27 mouse cellular contexts compared by ENCODE assay signal in the genomic region with DNA sequence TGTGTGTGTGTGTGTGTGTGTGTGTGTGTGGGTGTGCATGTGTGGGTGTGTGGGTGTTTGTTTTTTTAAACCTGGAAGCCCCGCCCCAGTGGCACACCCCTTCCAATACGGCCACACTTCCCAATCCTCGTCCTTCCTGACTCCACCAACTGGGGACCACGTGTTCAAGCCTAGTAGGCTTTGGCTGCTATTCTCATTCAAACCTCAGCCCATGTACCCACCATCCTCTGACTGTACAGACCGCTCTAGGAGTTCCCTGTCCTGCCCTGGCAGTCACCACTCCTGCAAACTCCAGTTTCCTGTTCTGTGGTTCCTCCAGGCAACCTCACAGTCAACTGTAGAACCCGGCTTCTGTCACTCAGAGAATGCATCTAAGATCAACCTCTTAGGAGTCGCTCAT. TPM values are rescaled to one million over a fixed set of nuclear protein-coding genes. Genes with fewer than 3 reads are reported as not detected.
DNase-seq lines count a peak whose midpoint lies in the region; ATAC-seq and TF ChIP-seq lines count a peak whose summit lies in the region.
"Had no signal": no experiment of that assay in that cellular context is flagged by ENCODE, and none has a peak within 500 bp of the region (broad histone marks: within the 10 kb centered on the region; RNA-seq: fewer than 3 reads in every experiment).

No protein-coding gene starts in this region.

- H3K9ac ChIP-seq in lung, embryonic 16.5 days (ENCODE audit: low read length): no peak overlapping the region
- no peak overlapping the region for H3K9ac ChIP-seq in midbrain, embryonic 14.5 days (replicated peaks; ENCODE audit: low read length)
- H3K9ac ChIP-seq: embryonic facial prominence, embryonic 12.5 days; heart, embryonic 12.5 days; intestine, embryonic 15.5 days; limb, embryonic 15.5 days had no signal

- no peaks in the 10 kb centered on the region for H3K9me3 ChIP-seq in lung, embryonic 16.5 days (ENCODE audit: control insufficient read depth, low read length)
- no peaks in the 10 kb centered on the region for H3K9me3 ChIP-seq in midbrain, embryonic 14.5 days (ENCODE audit: control insufficient read depth, low read length)
- H3K9me3 ChIP-seq: embryonic facial prominence, embryonic 12.5 days; heart, embryonic 12.5 days; hindbrain, embryonic 10.5 days; intestine, embryonic 15.5 days; limb, embryonic 10.5 days; limb, embryonic 15.5 days; midbrain, embryonic 10.5 days had no signal

- H3K36me3 ChIP-seq in lung, embryonic 16.5 days (ENCODE audit: control insufficient read depth, insufficient read depth, low read length): no peaks in the 10 kb centered on the region
- H3K36me3 ChIP-seq in midbrain, embryonic 14.5 days (ENCODE audit: control insufficient read depth, insufficient read depth, low read length): peaks cover 4% of the 10 kb centered on the region; the same call in 1 of the 2 replicates
- H3K36me3 ChIP-seq: embryonic facial prominence, embryonic 12.5 days; intestine, embryonic 15.5 days; limb, embryonic 15.5 days had no signal

- H3K4me1 ChIP-seq in lung, embryonic 16.5 days (replicated peaks; ENCODE audit: control insufficient read depth, insufficient read depth, low read length): peaks cover 18% of the 10 kb centered on the region; the same call in 1 of the 2 replicates
- peaks cover 3% of the 10 kb centered on the region for H3K4me1 ChIP-seq in bone marrow, adult 2 months (ENCODE audit: control insufficient read depth, insufficient read depth, low read length)
- no peaks in the 10 kb centered on the region for H3K4me1 ChIP-seq in midbrain, embryonic 14.5 days (ENCODE audit: control insufficient read depth, insufficient read depth, low read length)

- no peaks in the 10 kb centered on the region for H3K27me3 ChIP-seq in lung, embryonic 16.5 days (ENCODE audit: control insufficient read depth, insufficient read depth, low read depth, low read length)
- H3K27me3 ChIP-seq in midbrain, embryonic 14.5 days (ENCODE audit: control insufficient read depth, insufficient read depth, low read length): no peaks in the 10 kb centered on the region
- H3K27me3 ChIP-seq: CH12.LX; embryonic facial prominence, embryonic 12.5 days; heart, embryonic 12.5 days; intestine, embryonic 15.5 days; limb, embryonic 15.5 days had no signal

- no peak for TF ChIP-seq CTCF in bone marrow, adult 2 months (IDR thresholded peaks at IDR 0.05; ENCODE audit: control insufficient read depth, insufficient read depth, low read length)

- 0 out of 2 replicates have a peak overlapping the region, but pooled peaks have one; percentile 17 for H3K4me2 ChIP-seq in lung, embryonic 16.5 days (ENCODE audit: low read depth, low read length)
- H3K4me2 ChIP-seq in midbrain, embryonic 14.5 days (ENCODE audit: low read length): no peak overlapping the region
- H3K4me2 ChIP-seq: embryonic facial prominence, embryonic 12.5 days; heart, embryonic 12.5 days; intestine, embryonic 15.5 days; limb, embryonic 15.5 days had no signal

- H3K27ac ChIP-seq in lung, embryonic 16.5 days (ENCODE audit: low read length): peak overlapping the region; percentile 19; the same call in 1 of the 2 replicates
- H3K27ac ChIP-seq in bone marrow, adult 2 months (ENCODE audit: control insufficient read depth, insufficient read depth, low read depth, low read length, poor library complexity): peak overlapping the region; percentile 2; the same call in 1 of the 2 replicates
- no peak overlapping the region for H3K27ac ChIP-seq in midbrain, embryonic 14.5 days (replicated peaks; ENCODE audit: low read depth, low read length)
- H3K27ac ChIP-seq: embryonic facial prominence, embryonic 12.5 days; heart, adult 2 months; hindbrain, embryonic 10.5 days; hindbrain, postnatal 0 days; intestine, embryonic 15.5 days; limb, embryonic 10.5 days; limb, embryonic 15.5 days; midbrain, embryonic 10.5 days had no signal

- WGBS in lung, embryonic 16.5 days: 60% methylated on average over 7 of the region's 7 CpGs
- 13% methylated on average over 7 of the region's 7 CpGs for WGBS in bone marrow, adult 2 months
- 93% methylated on average over 7 of the region's 7 CpGs for WGBS in midbrain, embryonic 14.5 days

- no peak overlapping the region for H3K4me3 ChIP-seq in lung, embryonic 16.5 days (ENCODE audit: low read length)
- no peak overlapping the region for H3K4me3 ChIP-seq in bone marrow, adult 2 months (replicated peaks; ENCODE audit: control insufficient read depth, low read depth, low read length)
- H3K4me3 ChIP-seq in midbrain, embryonic 14.5 days (replicated peaks; ENCODE audit: low read depth, low read length): no peak overlapping the region
- H3K4me3 ChIP-seq: embryonic facial prominence, embryonic 12.5 days; heart, adult 2 months; heart, embryonic 12.5 days; hindbrain, embryonic 10.5 days; intestine, embryonic 15.5 days; limb, embryonic 10.5 days; limb, embryonic 15.5 days; midbrain, embryonic 10.5 days had no signal

- TF ChIP-seq POLR2A in bone marrow, adult 2 months (IDR thresholded peaks at IDR 0.05; ENCODE audit: borderline replicate concordance, control insufficient read depth, low read depth, low read length): no peak

- no peak for DNase-seq in lung, postnatal 10 days
- DNase-seq in midbrain, embryonic 14.5 days: no peak
- DNase-seq in kidney, postnatal 10 days: no peak
- DNase-seq: adrenal gland, postnatal 10 days; cerebellum, adult 11 months; cerebellum, adult 9-10 months; cerebellum, postnatal 36 days; embryo, embryonic 11 days; gastrocnemius, postnatal 14 days; heart, adult 2 months; kidney, adult 2 months; kidney, postnatal 4 days; lung, postnatal 4 days had no signal

- no peak; the same call in 1 of the 2 replicates for ATAC-seq in lung, embryonic 16.5 days (ENCODE audit: low read depth)
- peak; percentile 81 to 84 for ATAC-seq in hematopoietic stem cell, adult 5-6 weeks (replicated peaks in 1 of 2; ENCODE audit: insufficient read depth in 1 of 2, low FRiP score in 2 of 2, low TSS enrichment in 1 of 2, low read depth in 1 of 2, poor library complexity in 2 of 2, severe bottlenecking in 2 of 2)
- ATAC-seq in midbrain, embryonic 14.5 days (ENCODE audit: low FRiP score, low TSS enrichment): no peak
- ATAC-seq: forebrain, embryonic 14.5 days; hindbrain, postnatal 0 days; intestine, embryonic 15.5 days; midbrain, embryonic 16.5 days had no signal

RNA-seq across cellular contexts. Expression of gene Noct, which starts 14.3 kb away (rescaled TPM):
- polyA plus RNA-seq in lung, embryonic 16.5 days (2015; fragmentation: Nextera tagmentation; extraction: Ambion mirVana): 5.3 and 5.6 TPM in 2 replicates
- 14.4 and 18.3 TPM in 2 replicates for polyA plus RNA-seq in bone marrow, adult 2 months (2011; ENCODE audit: insufficient read depth, insufficient read length, low replicate concordance, missing spikeins)
- total RNA-seq in hematopoietic stem cell, adult 5-6 weeks (2017): 2.5 and 3.9 TPM in 2 replicates
- 27.9 and 31.7 TPM in 2 replicates for polyA plus RNA-seq in midbrain, embryonic 14.5 days (2014; fragmentation: Nextera tagmentation; extraction: Ambion mirVana)

Comparison
In these comparisons a context has a peak if more than half of its experiments do, and no peak if none do; other contexts are left out.
1. ATAC-seq: peak in hematopoietic stem cell, adult 5-6 weeks (2 of 2); none in lung, embryonic 16.5 days (single experiment) and midbrain, embryonic 14.5 days (single experiment).